Mouse (Mus musculus): Measurements from ENCODE around the gene Pi4kb. TPM values are rescaled to one million over a fixed set of nuclear protein-coding genes. Genes with fewer than 3 reads are reported as not detected.
A peak's percentile ranks its signal among the peaks of the same experiment; 100 is the strongest.
"Not testable (repeated sequence)": the region's sequence is repeated elsewhere in the genome, so short reads cannot be mapped to it uniquely, and the experiment has no call there.

The Pi4kb gene
- polyA plus RNA-seq, 1 experiment from 2014 or later = 29.1 TPM

DNA sequence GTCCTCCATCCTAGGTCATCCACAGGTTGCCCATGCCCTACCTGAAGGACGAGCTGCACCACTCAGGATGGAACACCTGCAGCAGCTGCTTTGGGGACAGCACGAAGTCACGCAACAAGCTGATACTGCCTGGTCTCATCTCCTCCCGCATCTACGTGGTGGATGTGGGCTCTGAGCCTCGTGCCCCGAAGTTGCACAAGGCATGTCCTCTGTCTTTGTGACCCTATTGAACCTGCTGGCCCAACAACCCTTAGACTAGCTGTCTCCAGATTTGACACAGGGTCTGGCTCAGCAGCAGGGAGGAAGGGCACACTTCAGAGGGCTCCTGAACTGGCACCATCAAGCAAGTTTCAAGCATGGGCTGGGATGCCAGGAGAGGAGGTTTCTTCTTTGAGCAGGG is 37.3 kb upstream of the Pi4kb start:
- not testable (repeated sequence) for H3K27ac ChIP-seq; H3K4me3 ChIP-seq; H3K4me2 ChIP-seq; H3K36me3 ChIP-seq; H3K9me3 ChIP-seq; H3K27me3 ChIP-seq; H3K9ac ChIP-seq; ATAC-seq (ENCODE audit: insufficient number of reproducible peaks, low FRiP score, low TSS enrichment, low read depth)
- peaks cover 11% of the 10 kb centered on the region for H3K4me1 ChIP-seq
- WGBS = 88% methylated on average over 7 of the region's 7 CpGs

DNA sequence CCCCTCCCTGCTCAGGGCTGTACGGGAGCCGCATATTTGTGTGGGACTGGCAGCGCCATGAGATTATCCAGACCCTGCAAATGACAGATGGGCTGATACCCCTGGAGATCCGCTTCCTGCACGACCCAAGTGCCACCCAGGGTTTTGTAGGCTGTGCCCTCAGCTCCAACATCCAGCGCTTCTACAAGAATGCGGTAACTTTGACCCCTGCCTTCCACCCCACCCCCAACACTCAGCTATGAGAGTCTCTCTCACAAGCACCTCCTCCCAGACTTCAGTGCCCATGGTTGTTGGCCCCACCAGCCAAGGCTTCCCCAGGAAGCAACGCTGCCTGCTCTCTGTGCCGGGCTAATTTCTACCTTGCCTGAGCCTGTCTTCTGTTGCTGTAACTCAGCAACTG is 34.5 kb upstream of the Pi4kb start:
- H3K4me2 ChIP-seq; H3K27ac ChIP-seq; H3K27me3 ChIP-seq; H3K9me3 ChIP-seq; H3K36me3 ChIP-seq; ATAC-seq (ENCODE audit: insufficient number of reproducible peaks, low FRiP score, low TSS enrichment, low read depth); H3K4me3 ChIP-seq; H3K4me1 ChIP-seq; H3K9ac ChIP-seq: not testable (repeated sequence)
- 48% methylated on average over 9 of the region's 9 CpGs for WGBS

DNA sequence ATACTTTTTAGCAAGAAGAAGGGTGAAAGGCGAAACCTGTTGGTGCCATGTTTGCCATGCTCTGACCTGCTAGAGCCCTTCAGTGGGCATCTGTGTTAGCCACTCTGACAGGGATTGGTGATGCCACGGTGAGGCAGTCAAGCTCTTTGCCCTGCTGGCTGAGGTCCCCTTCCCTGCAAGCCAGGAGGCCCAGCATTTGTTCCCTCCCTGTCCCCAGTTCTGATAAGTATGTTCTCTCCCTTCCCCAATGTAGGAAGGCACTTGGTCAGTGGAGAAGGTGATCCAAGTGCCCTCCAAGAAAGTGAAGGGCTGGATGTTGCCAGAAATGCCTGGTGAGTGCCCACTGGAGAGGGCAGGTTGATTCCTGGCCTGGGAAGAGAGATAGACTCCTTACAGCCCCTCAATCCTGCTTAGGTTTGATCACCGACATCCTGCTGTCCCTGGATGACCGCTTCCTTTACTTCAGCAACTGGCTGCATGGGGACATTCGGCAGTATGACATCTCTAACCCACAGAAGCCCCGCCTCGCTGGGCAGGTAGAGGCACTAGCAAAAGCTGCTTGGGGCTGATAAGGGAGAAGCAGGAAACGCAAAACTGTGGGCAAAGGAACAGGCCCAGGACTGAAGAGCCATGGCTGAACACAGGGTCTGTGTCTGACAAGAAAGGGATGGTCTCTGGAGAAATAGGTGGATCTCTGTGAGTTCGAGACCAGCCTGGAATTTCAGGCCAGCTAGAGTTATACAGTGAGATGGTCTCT is 32.1 kb upstream of the Pi4kb start:
- H3K36me3 ChIP-seq; H3K4me2 ChIP-seq; H3K9me3 ChIP-seq; H3K27me3 ChIP-seq; H3K4me3 ChIP-seq; H3K4me1 ChIP-seq; H3K9ac ChIP-seq; H3K27ac ChIP-seq; ATAC-seq (ENCODE audit: insufficient number of reproducible peaks, low FRiP score, low TSS enrichment, low read depth): not testable (repeated sequence)
- WGBS = 83% methylated on average over 9 of the region's 9 CpGs

DNA sequence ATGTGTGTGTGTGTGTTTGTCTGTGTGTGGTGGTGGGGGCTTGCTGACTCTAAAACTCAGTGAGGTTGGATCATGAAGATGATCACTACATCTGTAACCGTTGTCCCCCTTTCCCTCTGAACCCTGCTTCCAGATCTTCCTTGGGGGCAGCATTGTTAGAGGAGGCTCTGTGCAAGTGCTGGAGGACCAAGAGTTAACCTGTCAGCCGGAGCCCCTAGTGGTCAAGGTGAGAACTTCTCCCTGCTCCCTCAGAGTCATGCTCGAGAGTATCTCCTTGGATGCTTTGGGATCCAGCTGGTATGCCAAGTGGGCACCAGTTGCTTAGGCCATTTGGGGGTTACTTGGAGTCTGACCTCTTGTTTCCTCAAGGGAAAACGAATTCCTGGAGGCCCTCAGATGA is 30.8 kb upstream of the Pi4kb start:
- H3K36me3 ChIP-seq; H3K4me2 ChIP-seq; H3K27ac ChIP-seq; H3K9me3 ChIP-seq; ATAC-seq (ENCODE audit: insufficient number of reproducible peaks, low FRiP score, low TSS enrichment, low read depth); H3K9ac ChIP-seq; H3K4me3 ChIP-seq; H3K27me3 ChIP-seq; H3K4me1 ChIP-seq: not testable (repeated sequence)
- WGBS = 31% methylated on average over 4 of the region's 4 CpGs

DNA sequence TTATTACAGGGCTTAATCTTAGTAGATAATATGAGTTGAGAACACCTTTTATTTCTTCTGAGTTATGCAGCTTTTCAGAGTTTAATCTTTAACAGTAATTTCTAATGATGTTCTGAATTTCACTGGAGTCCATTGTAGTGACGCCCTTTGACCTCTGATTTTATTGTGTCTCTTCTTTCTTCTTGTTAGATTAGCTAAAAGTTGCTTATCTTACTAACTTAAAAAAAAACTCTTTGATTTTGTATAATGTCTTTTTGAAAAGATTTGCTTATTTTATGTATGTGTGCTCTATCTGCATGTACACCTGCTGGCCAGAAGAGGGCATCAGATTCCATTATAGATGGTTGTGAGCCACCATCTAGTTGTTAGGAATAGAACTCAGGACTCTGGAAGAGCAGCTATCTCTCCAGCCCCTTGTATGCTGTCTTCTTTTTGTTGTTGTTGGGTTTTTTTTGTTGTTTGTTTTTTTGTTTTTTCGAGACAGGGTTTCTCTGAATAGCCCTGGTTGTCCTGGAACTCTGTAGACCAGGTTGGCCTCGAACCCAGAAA is 26.4 kb upstream of the Pi4kb start:
- Histone ChIP-seq H3K27ac (no peak overlapping the region), H3K4me1 (peaks cover 6% of the 10 kb centered on the region; the same call in 1 of the 2 replicates), H3K27me3 (no peaks in the 10 kb centered on the region), H3K4me2 (no peak overlapping the region), H3K9ac (no peak overlapping the region), H3K9me3 (no peaks in the 10 kb centered on the region), H3K36me3 (no peaks in the 10 kb centered on the region), H3K4me3 (no peak overlapping the region)
- ATAC-seq (ENCODE audit: insufficient number of reproducible peaks, low FRiP score, low TSS enrichment, low read depth) = no peak
- 71% methylated on average over 3 of the region's 3 CpGs for WGBS

DNA sequence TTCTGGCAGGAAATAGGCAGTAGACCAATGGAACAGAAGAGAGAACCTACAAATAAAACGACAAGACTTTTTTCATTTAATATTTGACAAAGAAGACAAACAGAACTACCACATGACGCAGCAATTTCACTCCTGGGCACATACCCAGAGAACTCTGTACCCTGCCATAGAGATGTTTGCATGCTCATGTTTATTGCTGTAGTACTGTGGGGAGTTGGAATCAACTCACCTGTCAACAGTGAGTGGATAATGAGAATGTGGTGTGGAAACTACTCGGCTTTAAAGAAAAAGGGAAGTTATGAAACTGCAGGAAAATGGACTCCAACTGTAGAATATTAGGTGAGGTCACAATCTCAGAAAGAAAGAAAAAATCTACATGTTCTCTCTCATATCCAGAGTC is 24.9 kb upstream of the Pi4kb start:
- Histone ChIP-seq H3K9ac (no peak overlapping the region), H3K4me2 (no peak overlapping the region), H3K27ac (no peak overlapping the region), H3K9me3 (no peaks in the 10 kb centered on the region), H3K27me3 (no peaks in the 10 kb centered on the region), H3K36me3 (no peaks in the 10 kb centered on the region), H3K4me3 (no peak overlapping the region), H3K4me1 (peaks cover 6% of the 10 kb centered on the region; the same call in 1 of the 2 replicates)
- WGBS = 72% methylated on average over 3 of the region's 3 CpGs
- no peak for ATAC-seq (ENCODE audit: insufficient number of reproducible peaks, low FRiP score, low TSS enrichment, low read depth)

DNA sequence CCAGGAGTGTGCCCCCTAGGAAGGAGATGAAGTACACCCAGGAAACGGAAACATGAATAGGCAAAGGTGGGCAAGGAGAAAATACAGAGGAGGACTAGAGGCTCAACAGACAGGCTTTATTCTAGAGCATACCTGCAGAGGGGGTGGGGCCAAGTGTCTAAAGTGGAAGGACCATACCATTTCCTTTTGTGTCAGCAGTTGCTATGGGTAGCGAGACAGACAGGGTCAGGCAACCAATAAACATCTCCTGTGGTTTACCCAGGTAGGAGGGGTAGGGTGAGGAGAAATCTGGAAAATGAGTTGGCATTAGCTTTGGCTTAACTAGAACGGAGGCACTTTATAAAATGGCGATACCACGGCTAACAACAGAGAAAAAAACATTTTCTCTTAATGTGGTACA is 21.7 kb upstream of the Pi4kb start:
- H3K4me1 ChIP-seq = peaks cover 18% of the 10 kb centered on the region
- H3K9ac ChIP-seq = no peak overlapping the region
- H3K36me3 ChIP-seq = peaks cover 24% of the 10 kb centered on the region
- peak overlapping the region; percentile 95 for H3K27ac ChIP-seq
- no peaks in the 10 kb centered on the region for H3K27me3 ChIP-seq
- peak overlapping the region; percentile 54 for H3K4me2 ChIP-seq
- WGBS = 29% methylated on average over 5 of the region's 5 CpGs
- no peaks in the 10 kb centered on the region for H3K9me3 ChIP-seq
- ATAC-seq (ENCODE audit: insufficient number of reproducible peaks, low FRiP score, low TSS enrichment, low read depth) = no peak
- H3K4me3 ChIP-seq = peak overlapping the region; percentile 84

DNA sequence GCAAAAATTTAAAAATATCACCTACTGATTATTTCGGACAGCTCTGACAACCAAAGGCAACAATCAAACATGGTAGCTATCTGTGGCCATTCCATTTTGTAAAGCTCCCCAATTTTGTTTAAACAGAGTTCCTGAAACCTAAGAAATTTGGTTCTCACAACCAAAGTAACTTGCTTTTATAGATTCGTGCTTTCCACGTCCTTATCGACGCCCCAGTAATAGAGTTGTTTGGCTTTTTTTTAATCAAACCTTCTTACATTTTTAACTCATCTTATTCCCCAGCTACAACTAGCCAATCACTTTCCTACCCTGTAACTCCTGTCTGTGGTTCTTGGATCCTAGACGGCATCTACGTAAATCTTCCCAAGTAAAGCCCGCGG is 21.2 kb upstream of the Pi4kb start:
- H3K4me1 ChIP-seq = peaks cover 18% of the 10 kb centered on the region
- peaks cover 30% of the 10 kb centered on the region for H3K36me3 ChIP-seq
- no peaks in the 10 kb centered on the region for H3K27me3 ChIP-seq
- H3K9me3 ChIP-seq = no peaks in the 10 kb centered on the region
- no peak for ATAC-seq (ENCODE audit: insufficient number of reproducible peaks, low FRiP score, low TSS enrichment, low read depth)
- H3K27ac ChIP-seq = peak overlapping the region; percentile 95
- H3K4me2 ChIP-seq = peak overlapping the region; percentile 54
- H3K4me3 ChIP-seq = peak overlapping the region; percentile 84
- 9% methylated on average over 9 of the region's 9 CpGs for WGBS
- H3K9ac ChIP-seq = peak overlapping the region; percentile 45

DNA sequence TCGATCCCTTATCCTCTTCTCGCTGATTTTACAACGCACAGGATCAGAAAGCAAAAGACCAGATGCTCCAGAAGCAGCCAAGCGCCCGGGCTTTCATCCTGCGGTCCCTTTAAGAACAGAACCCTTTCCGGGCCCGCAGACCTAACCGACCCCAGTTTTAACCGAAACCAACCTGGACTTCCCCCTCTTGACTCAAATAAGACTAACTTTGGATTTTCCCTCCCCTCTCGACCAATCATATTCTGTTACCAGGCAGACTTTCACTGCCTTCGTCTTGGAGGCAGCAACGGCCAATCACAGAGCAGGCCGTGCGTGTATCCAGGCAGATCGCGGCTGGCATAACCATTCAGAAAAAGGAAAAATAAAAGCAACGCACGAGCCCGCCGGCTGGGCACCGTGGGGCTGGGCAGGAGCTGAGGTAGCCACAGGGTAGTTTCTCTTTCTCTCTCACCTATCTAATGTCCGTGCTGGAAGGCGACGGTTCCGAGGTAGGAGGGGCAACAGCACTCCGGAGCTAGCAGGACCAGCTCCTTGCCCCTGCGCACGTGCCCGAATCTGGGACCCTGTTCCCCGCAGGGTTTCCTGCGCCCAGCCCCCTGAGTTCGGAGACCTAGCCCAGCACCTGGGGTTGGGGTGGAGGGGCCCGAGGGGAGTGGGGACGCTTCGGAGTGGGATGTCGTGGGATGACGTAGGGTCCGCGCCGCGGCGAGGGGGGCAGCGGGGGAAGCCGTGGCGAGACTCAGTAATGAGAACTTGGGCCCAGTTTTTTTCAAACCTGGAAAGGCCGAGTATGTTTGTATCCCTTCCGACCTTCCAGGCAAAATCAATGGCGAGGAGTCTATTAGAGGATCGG is 20.5 kb upstream of the Pi4kb start, which contains the start of gene Rfx5:
Rfx5 (plus strand) TSS at position 312 of the 853 bp plus-strand sequence.
- Histone ChIP-seq H3K4me2 (peak within 1 kb of the TSS; percentile 54), H3K4me3 (peak within 1 kb of the TSS; percentile 84), H3K9ac (peak within 1 kb of the TSS; percentile 78), H3K36me3 (peaks cover 36% of the 10 kb centered on the region), H3K4me1 (peaks cover 18% of the 10 kb centered on the region), H3K27me3 (no peaks in the 10 kb centered on the region), H3K9me3 (no peaks in the 10 kb centered on the region), H3K27ac (peak within 1 kb of the TSS; percentile 95)
- ATAC-seq (ENCODE audit: insufficient number of reproducible peaks, low FRiP score, low TSS enrichment, low read depth) = peak; percentile 98
- under 1% methylated on average over 50 of the region's 50 CpGs for WGBS

DNA sequence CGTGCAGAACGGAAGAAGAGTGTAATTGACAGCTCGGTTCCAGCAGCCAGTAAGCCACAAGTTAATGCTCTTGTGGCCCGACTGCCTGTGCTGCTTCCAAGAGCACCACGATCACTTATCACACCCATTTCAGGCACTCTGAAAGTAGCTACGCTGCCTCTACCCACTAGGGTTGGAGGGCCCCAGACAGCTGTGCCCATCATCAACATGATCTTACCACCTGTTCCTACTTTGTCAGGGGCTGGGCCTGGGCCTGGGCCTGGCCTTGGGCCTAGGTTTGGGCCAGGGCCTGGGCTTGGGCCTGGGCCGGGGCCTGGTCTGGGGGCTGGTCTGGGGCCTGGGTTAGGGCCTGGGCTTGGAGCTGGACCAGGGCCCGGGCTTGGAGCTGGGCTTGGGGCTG is 16.2 kb upstream of the Pi4kb start:
- no peak overlapping the region for H3K27ac ChIP-seq
- no peak for ATAC-seq (ENCODE audit: insufficient number of reproducible peaks, low FRiP score, low TSS enrichment, low read depth)
- no peak overlapping the region for H3K9ac ChIP-seq
- peaks cover 12% of the 10 kb centered on the region for H3K4me1 ChIP-seq
- H3K4me2 ChIP-seq = no peak overlapping the region
- no peaks in the 10 kb centered on the region for H3K9me3 ChIP-seq
- H3K4me3 ChIP-seq = no peak overlapping the region
- peaks cover 40% of the 10 kb centered on the region for H3K36me3 ChIP-seq
- 89% methylated on average over 8 of the region's 8 CpGs for whole genome bisulfite sequencing
- H3K27me3 ChIP-seq = no peaks in the 10 kb centered on the region

DNA sequence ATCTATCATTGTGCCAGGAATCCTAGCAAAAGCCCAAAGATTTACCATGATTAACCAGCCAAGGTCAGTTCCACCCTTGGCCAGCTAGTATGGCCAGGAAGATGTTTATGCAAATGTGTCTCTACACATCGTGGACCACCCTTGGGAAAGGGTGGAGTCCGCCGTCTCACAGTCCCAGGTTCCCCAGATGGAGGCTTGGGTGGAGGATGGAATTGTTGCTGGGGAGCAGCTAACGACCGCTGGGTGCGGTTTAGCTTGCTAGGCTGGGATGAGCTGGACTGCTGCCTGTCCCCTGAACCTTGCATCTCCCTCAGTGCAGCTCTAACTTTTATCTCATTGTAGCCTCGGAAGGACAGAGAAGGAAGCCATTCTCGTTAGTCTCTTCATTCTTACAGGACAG is 14.7 kb upstream of the Pi4kb start:
- Histone ChIP-seq H3K9me3 (no peaks in the 10 kb centered on the region), H3K4me3 (no peak overlapping the region), H3K36me3 (peaks cover 40% of the 10 kb centered on the region), H3K27ac (no peak overlapping the region), H3K9ac (no peak overlapping the region), H3K4me1 (peaks cover 10% of the 10 kb centered on the region), H3K4me2 (no peak overlapping the region), H3K27me3 (no peaks in the 10 kb centered on the region)
- 50% methylated on average over 8 of the region's 8 CpGs for WGBS
- no peak for ATAC-seq (ENCODE audit: insufficient number of reproducible peaks, low FRiP score, low TSS enrichment, low read depth)

DNA sequence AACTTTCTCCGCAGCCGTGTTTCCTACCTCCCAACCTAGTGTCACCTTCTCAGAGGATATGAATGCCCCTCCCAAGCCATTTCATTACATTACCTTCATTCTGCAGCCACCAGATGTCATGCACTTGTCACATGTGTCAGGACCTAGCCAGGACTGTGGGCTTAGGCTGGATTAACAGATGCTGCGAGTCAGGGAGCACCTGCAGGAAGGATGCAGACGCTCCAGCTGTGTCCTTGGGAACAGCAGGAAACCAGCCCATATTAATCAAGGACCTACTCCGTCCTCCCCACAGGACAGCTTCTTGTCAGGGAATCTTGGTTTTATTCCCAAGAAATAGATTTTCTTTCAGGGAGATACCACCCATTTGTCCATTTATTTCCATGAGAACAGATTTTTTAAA is 14.2 kb upstream of the Pi4kb start:
- H3K27ac ChIP-seq = no peak overlapping the region
- peaks cover 6% of the 10 kb centered on the region for H3K4me1 ChIP-seq
- no peaks in the 10 kb centered on the region for H3K9me3 ChIP-seq
- no peak overlapping the region for H3K9ac ChIP-seq
- no peak overlapping the region for H3K4me3 ChIP-seq
- no peaks in the 10 kb centered on the region for H3K27me3 ChIP-seq
- 44% methylated on average over 5 of the region's 5 CpGs for WGBS
- H3K4me2 ChIP-seq = no peak overlapping the region
- peaks cover 40% of the 10 kb centered on the region for H3K36me3 ChIP-seq
- ATAC-seq (ENCODE audit: insufficient number of reproducible peaks, low FRiP score, low TSS enrichment, low read depth) = no peak

Data from limb, embryonic 15.5 days (tissue).